Mouse (Mus musculus): ENCODE measurements around the gene Map2k2.

Gene Map2k2

DNA sequence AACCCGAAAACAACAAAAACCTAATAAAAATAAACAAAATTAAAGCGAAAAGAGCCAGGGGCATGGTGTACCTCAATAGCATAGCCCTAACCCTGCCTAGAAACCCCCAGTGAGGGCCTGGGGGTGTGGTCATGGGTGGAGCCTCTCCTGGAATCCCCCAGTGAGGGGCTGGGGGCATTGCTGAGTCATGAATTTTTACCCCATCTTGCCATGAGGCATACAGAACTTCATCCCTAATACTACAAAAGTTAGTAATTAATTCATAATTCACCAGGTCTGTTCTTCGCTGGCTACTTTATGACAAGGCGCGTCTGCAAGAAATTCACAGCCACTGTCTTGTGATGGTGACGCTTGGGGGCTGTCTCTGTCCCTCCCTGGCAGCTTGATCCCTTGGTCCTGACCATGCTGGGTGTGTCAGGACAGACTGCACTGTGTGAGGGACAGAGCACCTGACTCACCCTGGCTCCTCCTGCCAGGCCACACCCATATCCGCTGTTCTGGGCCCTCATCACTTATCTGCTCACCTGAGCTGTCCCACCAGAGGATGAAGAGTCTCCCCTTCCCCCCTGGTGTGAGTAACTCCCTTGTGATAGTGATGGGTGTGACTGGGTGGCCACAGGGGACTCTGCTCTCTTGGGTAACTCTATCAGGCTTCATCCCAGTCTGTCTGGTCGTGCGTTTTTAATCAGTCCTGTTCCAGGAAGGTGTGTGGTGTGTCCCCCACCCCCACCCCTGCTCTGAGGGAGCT, 10.6 kb upstream of the Map2k2 start:
- no peak for DNase-seq (ENCODE audit: low read depth, low spot score)

DNA sequence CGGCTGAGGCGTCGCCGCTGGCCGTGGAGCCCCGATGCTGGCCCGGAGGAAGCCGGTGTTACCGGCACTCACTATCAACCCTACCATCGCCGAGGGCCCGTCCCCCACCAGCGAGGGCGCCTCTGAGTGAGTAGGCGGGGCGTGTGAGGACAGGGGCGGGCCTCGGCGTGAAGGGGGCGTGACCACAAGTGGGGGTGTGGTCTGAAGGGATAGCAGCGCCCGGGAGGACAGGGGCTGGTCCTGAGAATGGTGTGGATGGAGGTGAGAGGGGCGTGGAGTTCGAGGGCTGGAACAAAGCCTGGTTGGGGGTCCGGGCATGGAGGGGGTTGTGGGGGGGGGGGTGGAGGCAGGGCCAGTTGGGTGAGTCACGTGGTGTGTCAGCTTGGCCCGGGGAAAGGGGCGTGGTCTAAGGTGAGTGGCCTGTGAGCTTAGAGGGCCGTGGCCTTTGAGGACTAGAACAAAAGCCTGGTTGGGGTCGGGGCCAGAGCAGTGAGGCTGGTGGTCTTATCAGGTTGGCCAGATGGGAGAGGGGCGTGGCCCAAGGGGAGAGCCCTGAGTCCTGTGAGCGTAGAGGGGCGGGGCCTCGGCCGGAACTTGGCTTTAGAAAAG, 502 bp downstream of the Map2k2 start:
- DNase-seq (ENCODE audit: low read depth, low spot score), result peak; percentile 83

DNA sequence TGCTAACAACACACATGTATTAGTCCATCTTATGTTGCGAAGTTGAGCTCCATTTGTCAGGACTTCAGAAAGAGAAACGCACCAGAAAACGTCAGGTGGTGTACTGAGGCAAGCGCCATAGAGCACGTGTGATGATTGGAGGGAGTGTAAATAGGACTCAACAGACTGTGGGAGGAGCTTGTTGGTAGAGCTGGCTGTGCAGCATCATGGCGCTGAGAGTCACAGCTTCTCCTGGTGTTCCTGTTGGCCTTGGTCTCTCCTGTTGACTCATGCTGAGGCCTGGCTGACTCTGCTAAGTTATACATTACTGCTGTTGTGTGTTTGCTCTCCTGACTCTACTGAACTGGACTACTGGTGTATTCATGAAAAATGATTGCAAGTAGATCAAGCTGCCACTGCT, 7.2 kb downstream of the Map2k2 start:
- DNase-seq (ENCODE audit: low read depth, low spot score), result no peak

DNA sequence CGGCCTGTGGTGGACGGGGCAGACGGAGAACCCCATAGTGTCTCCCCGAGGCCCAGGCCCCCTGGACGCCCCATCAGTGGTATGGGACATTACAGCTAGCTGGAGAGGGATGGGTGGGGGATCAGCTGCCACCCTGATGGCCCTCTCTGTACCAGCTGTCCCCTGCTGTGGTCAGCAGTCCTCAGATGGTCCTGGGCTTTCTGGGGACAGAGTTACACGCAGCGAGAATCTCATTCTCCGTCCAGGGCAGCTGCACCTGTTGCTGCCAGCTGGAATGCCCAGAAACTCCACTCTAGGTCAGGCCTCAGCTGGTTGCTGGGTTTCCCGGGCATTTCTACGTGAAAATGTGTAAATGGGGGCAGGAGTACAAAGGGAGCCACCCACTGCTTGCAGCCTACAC, 13.9 kb downstream of the Map2k2 start:
- no peak for DNase-seq (ENCODE audit: low read depth, low spot score)

DNA sequence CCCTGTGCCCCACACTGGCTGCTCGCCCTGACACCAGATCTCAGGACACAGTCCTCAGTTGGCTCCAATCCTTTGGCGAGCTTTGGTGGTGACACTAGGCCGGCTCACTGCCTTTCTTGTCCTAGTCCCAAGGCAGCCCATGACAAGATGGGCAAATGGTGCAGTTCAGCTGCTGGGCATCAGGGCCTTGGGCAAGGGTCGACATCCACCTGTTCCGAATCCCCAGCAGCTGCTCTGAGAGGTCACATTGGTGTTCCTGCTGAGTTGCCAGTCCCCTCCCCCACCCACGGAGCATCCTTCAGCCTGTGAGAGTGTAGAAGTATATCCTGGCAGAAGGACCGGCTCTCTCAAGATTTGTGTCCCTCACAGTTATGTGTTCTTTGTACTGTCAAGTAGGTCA, 14.9 kb downstream of the Map2k2 start:
- no peak for DNase-seq (ENCODE audit: low read depth, low spot score)

- DNase-seq (ENCODE audit: low read depth, low spot score), result no peak
Observed at GRCm38 (mm10) chr10:81122889-81123288, 17.2 kb downstream of the Map2k2 start.

GRCm38 (mm10) chr10:81123500-81123899, 17.8 kb downstream of the Map2k2 start:
- peak; percentile 68 for DNase-seq (ENCODE audit: low read depth, low spot score)

- peak; percentile 57 for DNase-seq (ENCODE audit: low read depth, low spot score)
Observed at GRCm38 (mm10) chr10:81134181-81134587, 28.5 kb downstream of the Map2k2 start.

DNA sequence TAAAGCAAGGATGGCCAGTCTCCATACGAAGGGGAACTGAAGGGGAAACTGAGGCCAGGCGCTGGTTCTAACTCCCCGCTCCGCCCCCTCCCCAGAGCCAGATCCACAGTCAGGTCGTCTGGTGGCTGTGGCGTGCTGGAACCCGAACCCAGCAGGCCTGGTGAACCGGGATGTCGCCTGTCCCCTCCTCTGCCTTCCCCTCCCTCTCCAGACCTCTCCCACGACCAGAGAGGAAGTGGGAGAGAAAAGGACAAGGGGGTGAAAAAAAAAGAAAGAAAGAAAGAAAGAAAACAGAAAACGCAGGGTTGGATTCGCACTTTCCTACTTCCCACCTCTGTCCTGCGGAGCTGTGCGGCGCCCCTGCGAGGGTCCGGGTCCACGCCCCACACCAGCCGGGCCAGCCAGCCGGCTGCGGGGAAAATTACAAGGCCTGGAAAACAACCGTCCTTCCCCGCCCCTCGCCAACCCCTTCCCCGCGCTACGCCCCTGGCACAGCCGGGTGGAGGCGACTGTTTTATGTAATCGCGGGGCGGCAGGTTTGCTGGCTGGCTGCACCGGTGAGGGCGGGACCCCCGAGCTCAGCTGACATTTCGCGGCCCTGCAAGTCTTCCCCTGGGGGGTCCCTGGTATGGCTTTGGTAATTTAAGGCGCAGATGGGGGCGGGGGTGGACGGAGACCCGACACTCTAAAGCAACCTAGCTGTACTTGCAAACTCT, 29.4 kb downstream of the Map2k2 start, which contains the start of gene Zbtb7a:
Gene Zbtb7a, plus strand, starts transcription at position 255 of the 716 bp plus-strand sequence.
- peak; percentile 58 for DNase-seq (ENCODE audit: low read depth, low spot score)

- DNase-seq (ENCODE audit: low read depth, low spot score), result peak; percentile 91
Observed at GRCm38 (mm10) chr10:81135831-81136705, 30.4 kb downstream of the Map2k2 start.

DNA sequence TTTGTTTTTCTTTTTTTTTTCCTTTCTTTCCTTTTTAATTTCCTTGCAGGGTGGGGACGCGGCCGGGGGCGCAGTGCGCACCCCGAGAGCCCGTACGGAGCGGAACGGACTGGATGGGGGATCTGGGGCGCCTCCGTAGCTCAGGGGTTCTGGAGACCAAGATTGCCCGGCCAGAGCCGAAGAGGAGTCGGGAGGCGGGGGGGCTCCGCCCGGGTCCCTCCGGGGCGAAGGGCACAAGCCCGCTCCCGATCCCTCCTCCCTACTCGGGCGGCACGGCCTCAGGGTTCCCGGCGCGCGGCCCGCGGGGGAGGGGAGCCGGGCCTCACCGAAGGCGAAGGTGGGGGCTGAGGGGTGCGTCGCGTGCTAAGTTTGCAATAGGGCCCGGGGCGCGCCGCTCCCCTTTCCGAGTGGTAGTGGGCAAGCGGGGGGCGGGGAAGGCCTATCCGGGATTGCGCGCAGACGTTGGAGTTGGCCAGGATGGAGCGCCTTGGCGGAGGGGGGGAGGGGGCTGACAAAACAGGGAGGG, 31.1 kb downstream of the Map2k2 start:
- peak; percentile 82 for DNase-seq (ENCODE audit: low read depth, low spot score)

DNA sequence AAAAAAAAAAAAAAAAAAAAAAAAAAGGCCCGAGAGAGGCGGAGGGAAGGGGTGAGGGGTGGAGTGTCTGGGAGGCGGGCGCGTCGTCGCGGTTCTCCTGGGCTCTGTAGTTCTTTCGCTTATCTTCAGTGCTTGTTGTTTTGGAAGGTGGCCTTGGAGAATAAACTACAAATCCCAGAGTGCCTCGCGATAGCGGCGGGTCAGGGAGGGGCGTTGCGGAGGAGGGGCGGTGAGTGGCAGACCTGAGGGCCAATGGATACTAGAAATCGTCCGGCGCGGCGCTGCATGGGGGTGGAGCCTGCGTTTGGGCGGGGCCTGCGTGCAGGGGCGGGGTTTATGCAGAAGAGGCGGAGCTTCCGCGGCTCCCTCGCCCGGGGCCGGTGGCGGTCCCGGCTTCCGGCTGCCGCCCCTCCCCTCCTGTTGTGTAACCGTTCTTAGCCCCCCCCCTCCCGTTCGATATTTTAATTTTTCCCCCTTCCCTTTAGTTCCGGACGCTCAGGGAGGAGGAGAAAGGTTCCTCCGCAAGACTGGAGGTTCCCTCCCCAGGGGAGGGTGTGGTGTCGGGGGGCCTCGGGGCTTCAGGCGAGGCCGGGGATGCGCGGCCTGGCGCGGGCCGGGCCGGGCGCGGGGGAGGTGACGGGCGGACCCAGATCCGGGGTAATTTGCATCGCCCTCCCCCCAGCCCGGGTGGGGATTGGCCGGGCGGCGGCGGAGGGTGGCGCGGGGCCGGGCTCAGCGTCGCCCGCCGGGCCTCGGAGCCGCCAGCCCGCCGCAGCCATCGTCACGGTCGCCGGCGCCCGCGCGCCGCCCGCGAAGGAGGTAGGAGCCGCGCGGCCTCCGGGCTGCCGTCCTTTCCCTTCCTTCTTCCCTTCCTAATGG, 31.8 kb downstream of the Map2k2 start:
- peak; percentile 100 for DNase-seq (ENCODE audit: low read depth, low spot score)

DNA sequence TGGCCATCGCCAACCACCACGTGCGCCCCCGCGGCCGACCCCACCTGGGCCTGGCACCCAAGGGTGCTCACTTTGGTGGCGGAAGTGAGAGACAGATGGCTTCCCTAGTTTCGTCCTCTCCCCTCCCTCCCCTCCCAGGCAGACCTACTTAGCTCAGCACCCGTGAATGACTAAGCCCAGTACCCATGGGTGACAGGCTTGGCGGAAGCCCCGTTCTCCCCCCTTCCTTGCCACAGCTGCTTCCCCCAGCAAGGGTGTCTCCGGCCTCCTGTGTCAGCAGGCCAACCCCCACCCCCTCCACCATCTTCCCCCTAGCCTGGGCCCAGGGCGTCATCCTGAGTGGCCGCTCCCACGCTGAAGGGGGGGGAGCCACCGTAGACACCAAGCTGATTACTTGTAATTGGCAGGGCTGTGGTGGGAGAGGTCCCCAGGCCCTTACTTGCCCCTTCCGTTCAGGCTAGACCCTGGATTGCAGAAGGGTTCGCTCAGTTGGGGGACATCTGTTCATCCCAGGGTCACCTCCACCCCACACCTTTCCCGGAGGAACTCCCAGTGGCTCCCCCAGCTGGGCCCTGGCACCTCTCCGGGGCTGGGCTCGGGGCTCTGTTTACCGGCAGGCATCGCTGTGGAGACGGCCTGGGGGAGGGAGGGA, 32.5 kb downstream of the Map2k2 start:
- peak; percentile 76 for DNase-seq (ENCODE audit: low read depth, low spot score)

GRCm38 (mm10) chr10:81138821-81139528, 33.3 kb downstream of the Map2k2 start:
- no peak for DNase-seq (ENCODE audit: low read depth, low spot score)

GRCm38 (mm10) chr10:81139529-81139846, 33.8 kb downstream of the Map2k2 start:
- no peak for DNase-seq (ENCODE audit: low read depth, low spot score)

DNA sequence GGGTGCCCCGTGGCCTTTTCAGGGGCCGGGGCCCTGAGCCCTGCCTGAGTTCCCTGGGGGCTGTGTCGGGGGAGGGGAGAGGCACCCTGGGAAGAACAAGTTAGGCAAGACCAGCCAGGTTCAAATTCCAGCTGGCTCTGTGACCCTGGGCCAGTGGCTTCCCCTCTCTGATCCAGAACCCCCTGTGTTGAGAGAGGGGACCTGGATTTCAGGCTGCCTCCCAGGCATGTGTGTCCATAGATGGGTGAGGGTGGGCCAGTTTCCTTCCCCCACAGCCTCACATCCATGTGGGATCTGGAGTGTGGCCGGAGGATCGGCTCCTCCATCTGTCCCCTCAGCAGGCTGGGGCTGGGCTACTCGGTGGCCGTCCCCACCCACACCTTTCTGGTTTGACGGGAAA, 34.3 kb downstream of the Map2k2 start:
- peak; percentile 65 for DNase-seq (ENCODE audit: low read depth, low spot score)

GRCm38 (mm10) chr10:81140717-81141454, 35.2 kb downstream of the Map2k2 start:
- no peak for DNase-seq (ENCODE audit: low read depth, low spot score)

GRCm38 (mm10) chr10:81141455-81142210, 35.9 kb downstream of the Map2k2 start:
- no peak for DNase-seq (ENCODE audit: low read depth, low spot score)
